Mouse (Mus musculus) activated CD4-positive, CD25-positive, alpha-beta regulatory T cell, adult 9 weeks (primary cell): ENCODE measurements around the gene Flrt1. TPM values are rescaled to one million over a fixed set of nuclear protein-coding genes. Genes with fewer than 3 reads are reported as not detected.

ENCODE experiments used
- polyA plus RNA-seq: library from polyadenylated mRNA; unstranded; fragments of 100-300 nt; shearing (Covaris generic); gene quantifications from one replicate; pipeline ENCODE4 v1.2.1, GENCODE M21; 2017

The Flrt1 gene
- polyA plus RNA-seq, result 0.09 TPM

GRCm38 (mm10) chr19:7105544-7105943 is at the start of gene Flrt1:
TSS of gene Flrt1 (minus strand) at chr19:7105729.

GRCm38 (mm10) chr19:7056248-7057087 is 49.1 kb downstream of the Flrt1 start, which contains the start of gene Macrod1:
TSS of gene Macrod1 (plus strand) at chr19:7056810.

Other genes with a start within 250 kb of the Flrt1 start
- 64.6 TPM for gene Ccdc88b, start 247.5 kb downstream of the Flrt1 start, polyA plus RNA-seq
- gene Trmt112, start 196.0 kb downstream of the Flrt1 start, polyA plus RNA-seq, result 174 TPM
- 252 TPM for gene Prdx5, start 195.6 kb downstream of the Flrt1 start, polyA plus RNA-seq
- gene Esrra, start 183.9 kb downstream of the Flrt1 start, polyA plus RNA-seq, result 7.9 TPM
- gene Catsperz, start 180.3 kb downstream of the Flrt1 start, polyA plus RNA-seq, result not detected
- gene Kcnk4, start 171.2 kb downstream of the Flrt1 start, polyA plus RNA-seq, result not detected
- 43.0 TPM for gene Bad, start 163.9 kb downstream of the Flrt1 start, polyA plus RNA-seq
- gene Gpr137, start 163.2 kb downstream of the Flrt1 start, polyA plus RNA-seq, result 19.9 TPM
- gene Ppp1r14b, start 130.8 kb downstream of the Flrt1 start, polyA plus RNA-seq, result 30.5 TPM
- 14.8 TPM for gene Plcb3, start 129.3 kb downstream of the Flrt1 start, polyA plus RNA-seq
- gene Fkbp2, start 125.2 kb downstream of the Flrt1 start, polyA plus RNA-seq, result 57.8 TPM
- gene Vegfb, start 118.1 kb downstream of the Flrt1 start, polyA plus RNA-seq, result 1.9 TPM
- 44.5 TPM for gene Dnajc4, start 113.2 kb downstream of the Flrt1 start, polyA plus RNA-seq
- gene Nudt22, start 109.6 kb downstream of the Flrt1 start, polyA plus RNA-seq, result 32.2 TPM
- gene Trpt1, start 109.6 kb downstream of the Flrt1 start, polyA plus RNA-seq, result 5.9 TPM
- gene Fermt3, start 86.3 kb downstream of the Flrt1 start, polyA plus RNA-seq, result 435 TPM
- gene Stip1, start 65.8 kb downstream of the Flrt1 start, polyA plus RNA-seq, result 257 TPM
- gene Macrod1, start 48.9 kb downstream of the Flrt1 start, polyA plus RNA-seq, result 1.7 TPM
- gene Otub1, start 100.6 kb upstream of the Flrt1 start, polyA plus RNA-seq, result 62.7 TPM
- gene Cox8a, start 111.9 kb upstream of the Flrt1 start, polyA plus RNA-seq, result 556 TPM
- 47.0 TPM for gene Naa40, start 135.5 kb upstream of the Flrt1 start, polyA plus RNA-seq
- gene Rcor2, start 161.6 kb upstream of the Flrt1 start, polyA plus RNA-seq, result not detected
- 83.4 TPM for gene Mark2, start 236.1 kb upstream of the Flrt1 start, polyA plus RNA-seq